Mouse (Mus musculus) lung, postnatal 14 days (tissue): ENCODE results near the gene Prr5.

ENCODE experiments used
- DNase-seq: peaks from one replicate; pipeline ENCODE4 v3.0.0; 2021

Prr5 gene

DNA sequence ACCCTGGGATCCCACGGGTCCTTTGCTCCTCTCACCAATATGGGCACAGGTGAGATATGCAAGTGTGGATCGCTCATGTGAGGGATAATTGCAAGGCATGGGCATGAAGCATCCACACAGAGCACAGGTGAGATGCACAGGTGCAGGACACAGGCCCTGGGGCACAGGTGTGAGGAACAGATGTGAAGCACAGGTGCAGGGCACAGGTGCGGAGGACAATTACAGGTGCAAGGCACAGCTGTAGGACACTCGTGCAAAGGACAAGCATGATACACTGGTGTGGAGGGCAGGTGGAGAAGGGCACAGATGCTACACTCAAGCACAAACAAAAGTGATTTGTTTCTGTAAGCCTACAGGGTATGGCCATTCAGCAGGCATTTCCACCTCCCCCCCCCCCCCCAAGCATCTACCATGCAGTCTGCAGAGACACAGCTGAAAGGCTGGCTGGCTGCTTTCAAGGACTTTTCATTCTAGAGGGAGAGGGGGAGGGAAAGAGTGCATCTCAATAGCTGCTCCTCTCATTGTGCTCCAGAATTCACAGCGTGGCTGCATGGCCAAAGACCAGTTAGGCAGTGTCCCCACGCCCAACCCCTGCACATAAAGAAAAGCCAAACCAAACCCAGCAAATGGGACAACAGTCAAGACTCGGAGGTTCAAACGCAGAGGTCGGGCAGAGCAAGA, 11.9 kb upstream of the Prr5 start:
- DNase-seq, result no peak

DNA sequence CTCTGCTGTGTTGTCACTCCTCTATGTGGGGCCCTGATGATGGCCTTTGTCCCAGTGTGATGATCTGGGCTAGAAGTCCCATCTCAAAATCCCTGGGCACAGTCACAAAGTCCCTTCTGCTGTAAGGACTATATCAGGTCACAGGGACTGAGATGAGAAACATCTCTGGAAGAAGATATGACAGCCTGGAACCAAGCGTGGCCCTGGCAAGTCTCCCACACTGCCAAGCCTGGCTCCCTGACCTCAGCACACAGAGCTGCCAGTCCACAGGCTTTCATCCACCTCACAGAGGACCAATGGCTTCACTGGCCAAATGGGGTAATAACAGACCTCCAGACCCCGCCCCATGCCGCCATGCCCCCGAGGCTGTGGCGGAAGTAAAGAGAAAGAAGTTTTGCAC, 10.8 kb upstream of the Prr5 start:
- no peak for DNase-seq

DNA sequence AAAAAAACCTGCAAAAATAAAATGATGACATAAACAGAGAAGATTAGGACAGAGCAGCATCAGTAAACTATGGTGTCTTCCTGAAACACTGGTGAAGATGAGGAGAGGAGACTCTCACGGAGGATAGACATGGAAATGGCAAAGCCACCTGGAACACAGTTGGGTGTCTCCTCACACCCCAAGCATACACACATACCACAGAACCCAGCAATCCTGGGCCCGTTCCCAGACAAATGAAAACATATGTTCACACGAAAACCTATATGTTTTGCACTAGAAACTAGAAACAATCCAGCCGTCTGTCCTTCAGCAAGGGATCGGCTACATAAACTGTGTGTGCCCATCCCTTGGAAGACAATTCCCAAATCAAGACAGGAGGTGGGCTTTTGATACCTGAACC, 9.6 kb upstream of the Prr5 start:
- DNase-seq, result no peak

DNA sequence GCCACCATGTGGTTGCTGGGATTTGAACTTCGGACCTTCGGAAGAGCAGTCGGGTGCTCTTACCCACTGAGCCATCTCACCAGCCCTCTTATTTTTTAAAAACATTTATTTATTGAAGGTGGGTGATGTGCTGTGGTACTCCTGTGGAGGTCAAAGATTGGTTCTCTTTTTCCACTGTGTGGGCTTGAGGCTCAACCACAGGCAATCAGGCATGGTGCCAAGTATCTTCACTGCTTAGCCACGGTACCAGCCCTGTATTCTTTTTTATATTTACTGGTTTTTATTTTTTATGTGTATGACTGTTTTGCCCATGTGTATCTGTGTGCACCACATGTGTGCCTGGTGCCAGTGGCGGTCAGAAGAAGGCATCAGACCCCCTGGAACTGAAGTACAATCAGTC, 8.1 kb upstream of the Prr5 start:
- no peak for DNase-seq

DNA sequence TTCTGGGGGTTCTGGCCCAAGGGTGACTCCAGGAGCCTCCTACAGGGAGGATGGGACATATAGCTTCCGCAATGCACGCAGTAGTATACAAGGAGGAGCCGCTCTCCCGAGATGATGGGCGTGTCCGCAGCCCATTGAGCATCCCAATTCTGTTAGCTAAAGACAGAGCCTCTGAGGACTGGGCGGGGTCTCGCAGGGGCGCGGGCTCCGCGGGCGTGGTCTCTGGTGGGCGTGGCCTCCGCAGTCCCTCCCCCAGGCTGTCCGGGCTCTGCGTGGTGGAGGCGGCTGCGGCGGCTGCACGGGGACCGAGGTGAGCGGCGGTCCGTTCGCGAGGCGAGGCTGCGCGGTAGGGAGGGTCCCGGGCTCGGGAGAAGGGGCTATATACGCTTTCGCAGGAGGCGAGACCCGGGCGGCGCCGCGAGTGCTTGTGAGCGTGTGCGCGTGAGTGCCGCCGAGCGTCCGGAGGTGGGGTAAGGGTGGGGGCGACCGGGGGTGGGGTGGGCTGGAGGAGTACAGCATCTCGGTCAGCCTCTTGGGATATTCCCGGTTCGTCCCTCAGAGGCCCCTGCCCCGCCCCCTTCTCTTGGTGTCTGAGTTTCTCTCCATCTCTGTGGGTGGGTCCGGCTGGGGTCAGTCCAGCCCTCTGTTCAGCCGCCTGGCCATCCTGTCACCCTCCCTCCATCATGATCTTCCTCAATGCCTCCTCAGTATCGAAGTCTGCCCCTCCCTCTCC, 6.3 kb upstream of the Prr5 start:
- DNase-seq, result peak; percentile 78

DNA sequence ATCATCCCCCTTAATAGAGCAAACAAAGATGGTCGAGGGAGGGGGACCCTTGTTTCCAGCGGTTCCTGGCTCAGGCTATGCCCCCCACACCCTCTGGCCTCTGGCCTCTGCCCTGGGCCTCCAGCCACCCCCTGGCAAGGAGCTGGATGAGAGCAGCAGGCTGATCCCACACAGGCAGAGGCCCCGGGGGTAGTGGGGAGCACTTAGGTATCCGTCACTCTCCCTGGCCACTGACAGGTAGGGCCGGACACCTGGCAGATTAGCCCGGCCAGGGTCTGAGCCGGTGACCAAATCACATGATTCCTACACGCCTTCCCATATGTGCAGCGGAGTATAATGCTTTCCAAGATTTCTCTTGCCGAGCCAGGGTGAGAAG, 5.7 kb upstream of the Prr5 start:
- DNase-seq, result no peak

DNA sequence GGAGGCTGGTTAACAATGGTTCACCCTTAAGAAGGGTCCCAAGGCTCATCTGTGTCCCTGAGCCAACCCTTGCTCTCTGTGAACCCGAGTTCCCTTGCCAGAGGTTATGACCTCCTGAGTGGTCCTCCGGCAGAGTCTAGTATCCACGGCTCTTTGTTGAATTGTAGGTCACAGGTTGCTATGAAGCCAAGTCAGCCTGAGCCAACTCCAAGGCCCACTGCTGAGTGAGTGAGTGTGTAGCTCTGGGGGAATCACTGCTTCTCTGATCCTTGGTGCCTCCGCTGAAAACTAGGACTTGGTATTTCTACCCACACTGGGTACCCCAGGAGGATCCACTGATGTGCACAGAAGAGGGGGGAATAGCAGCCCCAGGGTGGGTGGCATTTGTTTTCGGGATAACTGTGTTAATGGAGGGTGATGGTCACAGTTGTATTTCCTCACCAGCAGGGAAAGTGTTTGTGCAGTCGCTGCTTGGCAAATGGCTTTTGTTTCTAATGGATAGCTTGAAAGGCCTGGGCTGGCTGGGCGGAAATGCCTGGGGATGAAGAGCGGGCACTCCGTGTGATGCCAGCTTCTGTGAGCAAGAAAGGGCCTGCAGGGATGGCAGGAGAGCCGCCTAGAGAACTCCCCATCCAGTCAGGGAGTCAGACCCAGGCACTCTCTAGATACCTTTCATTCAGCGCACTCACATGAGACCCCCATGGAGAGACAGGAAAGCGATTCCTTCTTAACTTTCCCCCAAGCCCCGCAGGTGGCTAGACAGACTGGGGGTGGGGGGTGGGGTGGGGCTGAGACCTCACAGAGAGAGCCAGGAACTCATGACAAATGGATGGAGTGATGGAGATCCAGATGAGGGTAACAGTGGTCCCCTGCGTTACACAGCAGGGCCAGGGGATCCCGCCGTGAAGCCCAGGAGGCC, 4.6 kb upstream of the Prr5 start:
- no peak for DNase-seq

DNA sequence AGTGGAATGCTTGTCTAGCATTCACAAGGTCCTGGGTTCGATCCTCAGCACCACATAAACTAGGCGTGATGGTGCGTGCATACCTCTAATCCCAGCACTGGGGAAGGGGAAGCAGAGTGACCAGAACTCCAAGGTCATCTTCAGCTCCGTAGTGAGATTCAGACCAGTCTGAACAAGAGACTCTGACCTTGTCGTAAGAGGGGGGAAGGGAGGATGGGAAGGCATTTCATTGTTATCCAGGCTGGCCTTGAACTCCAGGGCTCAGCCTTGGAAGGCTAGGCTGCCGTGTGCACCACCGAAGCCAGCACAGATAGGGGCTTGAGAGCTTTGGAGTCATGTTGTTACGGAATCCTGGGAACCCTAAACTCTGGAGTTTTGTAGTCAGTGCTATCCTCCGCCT, 3.8 kb upstream of the Prr5 start:
- no peak for DNase-seq

DNA sequence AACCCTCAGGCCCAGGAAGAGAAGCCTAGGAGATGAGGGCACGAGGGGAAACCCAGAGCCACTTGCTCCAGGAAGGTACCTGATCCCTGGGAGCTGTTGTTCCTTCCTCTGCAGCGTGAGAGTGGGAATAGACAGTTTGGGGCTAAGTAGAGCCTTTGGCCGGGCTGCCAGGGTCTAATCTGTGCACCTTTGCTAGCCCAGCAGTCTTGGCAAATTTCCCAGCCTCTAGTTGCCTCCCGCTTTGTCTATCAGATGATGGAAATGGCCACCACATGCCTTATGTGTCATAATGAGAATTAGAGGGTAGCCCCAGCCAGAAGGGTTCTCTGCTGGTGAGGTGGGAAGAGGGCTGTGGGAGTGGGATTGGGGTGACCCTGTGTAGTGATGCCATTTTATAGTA, 3.4 kb upstream of the Prr5 start:
- no peak for DNase-seq

DNA sequence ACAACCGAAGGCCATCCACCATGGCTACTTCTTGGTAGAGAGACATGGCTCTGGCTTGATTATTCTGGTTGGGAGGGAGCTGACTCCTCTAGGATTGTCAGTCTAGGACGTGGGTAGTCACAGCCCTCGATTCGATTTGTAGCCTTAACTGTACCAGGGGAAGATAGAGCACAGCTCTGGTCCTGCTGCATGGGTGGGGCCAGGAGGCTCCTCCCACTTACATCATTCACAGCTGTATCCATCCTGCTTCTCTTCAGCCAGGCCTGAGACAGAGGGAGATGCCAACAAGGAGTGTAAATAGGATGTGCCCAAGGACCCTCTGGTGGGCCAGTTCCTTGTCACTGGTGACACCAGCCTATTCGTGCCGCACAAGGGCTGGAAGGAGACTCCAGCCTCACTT, 1.8 kb upstream of the Prr5 start:
- DNase-seq, result no peak

DNA sequence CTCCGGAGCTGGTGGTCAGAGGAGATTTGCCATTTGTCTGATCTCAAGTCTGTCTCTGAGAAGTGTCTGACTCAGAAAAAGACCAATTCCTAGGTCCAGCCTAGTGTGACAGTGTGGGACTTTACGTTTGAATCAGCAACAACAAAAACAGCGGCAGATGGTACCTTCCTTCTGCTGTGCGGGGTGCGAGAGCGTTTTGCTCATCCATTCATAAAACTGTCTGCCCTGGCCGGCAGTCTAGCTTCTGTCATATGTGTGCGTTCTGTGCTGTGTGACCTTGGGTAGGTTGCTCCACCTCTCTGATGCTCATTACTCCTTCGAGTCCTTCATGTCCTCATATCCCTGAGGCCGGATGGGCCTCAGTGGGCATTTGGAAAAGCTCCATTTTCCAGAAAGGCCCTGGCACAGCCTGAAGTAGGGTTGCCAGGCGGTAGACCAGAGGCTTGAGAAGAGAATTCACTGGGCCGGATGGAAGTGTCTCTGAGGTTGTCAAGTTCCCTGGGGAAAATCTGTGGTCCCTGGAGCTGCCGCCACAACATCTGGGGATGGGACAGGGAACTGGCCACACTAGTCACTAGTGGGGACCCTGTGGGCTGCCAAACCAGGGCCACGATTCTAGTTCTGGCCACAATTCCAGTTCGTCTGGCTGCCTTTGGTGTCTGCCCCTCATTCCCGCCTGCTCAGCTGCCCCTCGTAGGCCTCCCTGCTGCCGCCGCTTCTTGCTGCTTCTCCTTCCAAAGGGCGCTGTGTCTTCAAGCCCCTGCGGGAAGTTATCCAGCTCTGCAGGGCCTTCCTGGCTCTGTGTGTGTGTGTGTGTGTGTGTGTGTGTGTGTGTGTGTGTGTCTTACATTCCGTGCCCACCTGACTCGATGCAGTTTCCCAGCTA, 594 bp downstream of the Prr5 start:
- no peak for DNase-seq

DNA sequence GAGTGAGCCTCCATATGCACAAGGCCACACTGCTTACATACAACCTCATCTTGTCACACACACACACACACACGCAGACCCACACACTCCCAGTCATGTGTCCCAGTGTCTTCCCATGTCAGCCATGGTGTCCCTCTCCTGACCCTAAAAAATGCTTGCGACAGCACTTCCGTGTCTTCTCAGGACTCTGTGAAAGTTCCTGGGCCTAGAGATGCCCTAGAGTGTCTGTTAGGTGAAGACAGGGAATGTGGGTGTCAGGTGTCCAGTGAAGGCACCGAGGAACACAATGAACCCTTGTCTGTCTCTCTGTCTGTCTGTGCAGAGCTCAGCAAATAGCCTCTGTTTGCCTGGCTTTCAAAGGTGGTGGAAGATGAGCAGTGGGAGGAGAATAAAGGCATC, 1.2 kb downstream of the Prr5 start:
- no peak for DNase-seq

DNA sequence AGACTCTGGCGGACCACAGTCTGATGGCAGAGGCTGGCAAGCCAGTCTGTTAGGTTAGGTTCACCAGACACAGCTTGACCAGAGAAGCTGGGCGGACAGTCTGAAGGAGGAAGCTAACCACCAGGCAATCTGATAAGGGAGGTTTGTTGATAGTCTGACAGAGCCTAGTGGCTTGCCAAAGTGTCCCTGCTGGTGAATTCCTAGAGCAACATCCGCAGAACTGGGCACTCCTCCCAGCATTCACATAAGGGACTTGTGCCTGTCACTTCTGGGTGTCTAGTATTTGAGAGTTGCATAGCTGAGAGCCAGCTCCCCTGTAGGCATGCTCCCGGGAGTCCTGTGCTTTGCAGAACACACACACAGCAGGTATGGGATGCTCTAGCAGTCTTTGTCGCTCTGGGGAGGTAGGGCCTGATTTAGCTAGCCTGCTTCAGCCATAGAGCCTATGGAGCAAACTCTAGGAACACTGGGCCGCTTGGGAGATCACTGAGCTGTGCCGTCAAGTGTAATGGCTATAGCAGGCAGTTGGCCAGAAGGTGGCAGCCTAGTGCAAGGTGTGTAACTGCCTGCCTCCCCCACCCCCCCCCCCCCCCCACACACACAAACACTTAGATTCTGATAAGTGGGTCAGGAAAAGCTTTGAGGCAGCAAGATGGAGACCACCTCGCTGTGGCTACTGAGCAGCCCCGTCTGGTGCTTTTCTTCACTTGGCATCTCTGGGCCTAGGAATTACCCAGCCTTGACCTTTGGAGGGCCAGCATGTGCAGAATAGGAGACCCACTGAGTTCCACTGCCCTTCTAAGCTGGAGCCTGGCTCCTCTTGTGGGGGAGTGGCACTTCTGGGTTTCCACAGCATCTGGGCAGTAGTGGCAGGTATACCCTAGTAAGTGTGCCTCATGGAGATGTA, 2.2 kb downstream of the Prr5 start:
- peak; percentile 79 for DNase-seq

DNA sequence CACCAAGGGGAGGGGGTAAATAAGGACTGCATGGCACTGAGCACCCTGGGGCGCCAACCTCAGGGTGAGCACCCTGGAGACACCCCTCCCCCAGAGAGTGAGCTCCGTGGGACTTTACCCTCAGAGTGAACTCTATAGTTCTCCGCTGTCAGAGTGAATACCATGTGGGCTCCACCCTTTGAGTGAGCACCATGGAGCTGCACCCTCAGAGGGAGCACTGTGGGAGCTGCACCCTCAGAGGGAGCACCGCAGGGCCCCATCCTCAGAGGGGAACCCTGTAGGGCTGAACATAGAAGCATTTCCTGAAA, 2.8 kb downstream of the Prr5 start:
- DNase-seq, result no peak

DNA sequence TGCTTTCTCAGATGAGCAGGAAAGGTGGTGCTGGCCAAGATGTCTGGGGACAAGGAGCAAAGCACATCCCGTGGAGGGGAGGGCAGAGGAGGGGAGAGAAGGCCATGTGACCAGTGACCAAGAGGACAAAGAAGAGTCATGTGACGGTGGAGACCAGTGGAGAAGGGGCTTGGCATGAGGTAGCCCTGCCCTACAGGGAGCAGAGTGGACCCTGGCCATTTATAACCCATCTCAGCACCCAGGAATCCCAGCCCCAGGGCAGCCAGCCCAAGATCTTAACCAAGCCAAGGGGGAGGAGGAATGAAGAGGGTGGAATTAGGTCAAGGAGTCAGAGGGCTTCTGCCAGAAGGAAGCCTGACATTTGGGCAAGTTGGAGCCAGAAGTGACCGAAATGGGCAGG, 3.2 kb downstream of the Prr5 start:
- peak; percentile 56 for DNase-seq

DNA sequence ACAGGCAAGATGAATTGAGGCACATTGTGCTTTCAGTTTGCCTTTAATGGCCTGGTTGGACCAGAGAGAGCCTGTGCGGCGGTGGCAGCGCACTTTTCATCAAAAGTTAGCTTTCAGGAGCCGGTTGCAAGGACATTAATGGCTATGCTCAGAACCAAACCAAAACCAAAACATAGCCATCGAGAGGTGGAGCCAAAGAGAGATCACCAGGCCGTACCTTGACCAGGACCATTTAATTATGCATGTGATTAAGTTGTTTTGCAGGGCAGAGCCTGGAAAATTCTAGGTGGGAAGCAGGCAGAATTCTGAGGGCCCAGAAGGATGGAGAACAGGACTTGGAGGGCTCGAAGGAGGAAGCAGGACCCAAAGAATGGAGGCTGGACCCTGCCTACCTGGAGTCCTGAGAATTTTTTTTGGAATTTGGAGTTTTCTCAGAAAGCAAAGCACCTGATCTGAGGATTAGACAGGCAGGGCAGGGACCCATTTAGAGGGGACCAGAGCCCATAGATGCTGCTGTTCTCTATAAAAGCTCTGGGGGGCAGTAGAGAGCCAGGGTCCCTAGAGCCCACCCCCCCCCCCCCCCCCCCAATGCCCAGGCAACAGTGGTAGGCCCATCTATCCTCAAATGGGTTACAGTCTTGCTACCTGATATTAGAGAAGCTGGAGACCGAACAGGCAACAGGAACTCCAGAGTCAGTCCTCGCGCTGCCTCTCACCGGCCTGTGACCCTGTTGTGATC, 5.1 kb downstream of the Prr5 start:
- DNase-seq, result no peak

DNA sequence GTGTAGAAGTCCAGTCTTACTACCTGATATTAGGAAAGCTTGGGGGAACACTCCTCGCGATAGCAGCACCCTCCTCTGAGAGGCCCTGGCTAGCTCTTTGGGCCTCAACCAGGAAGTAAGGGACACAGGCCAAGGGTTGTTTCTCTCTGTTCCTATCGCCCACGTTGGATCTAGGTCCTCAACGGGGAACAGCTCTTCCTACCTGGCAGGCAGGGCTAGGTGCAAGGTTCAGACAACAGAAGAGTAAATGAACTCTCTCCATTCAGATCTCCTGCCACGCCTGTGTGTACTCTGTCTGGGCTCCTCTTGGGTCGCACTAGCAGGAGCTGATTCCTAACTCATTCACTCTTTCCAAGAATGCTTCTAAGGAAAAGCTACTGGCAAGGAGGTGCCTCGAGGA, 5.9 kb downstream of the Prr5 start:
- DNase-seq, result no peak

DNA sequence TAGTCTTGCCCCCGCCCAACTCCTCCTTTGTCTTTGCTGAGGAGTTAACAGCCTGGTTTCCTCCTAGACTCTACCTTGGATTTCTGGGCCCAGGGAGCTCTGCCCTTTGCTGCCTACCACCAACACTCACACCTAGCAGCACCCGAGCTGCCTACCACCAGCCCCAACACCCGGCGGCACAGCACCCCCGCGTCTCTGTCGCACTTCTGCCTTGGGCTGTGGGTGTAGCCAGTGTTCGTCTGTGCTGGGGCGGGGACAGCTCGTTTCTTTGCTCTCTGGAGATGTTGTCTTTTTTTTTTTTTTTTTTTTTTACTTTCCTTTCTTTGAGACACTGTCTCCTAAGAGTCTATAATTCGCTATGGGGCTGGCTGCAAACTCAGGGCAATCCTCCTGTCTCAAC, 8.5 kb downstream of the Prr5 start:
- DNase-seq, result no peak

DNA sequence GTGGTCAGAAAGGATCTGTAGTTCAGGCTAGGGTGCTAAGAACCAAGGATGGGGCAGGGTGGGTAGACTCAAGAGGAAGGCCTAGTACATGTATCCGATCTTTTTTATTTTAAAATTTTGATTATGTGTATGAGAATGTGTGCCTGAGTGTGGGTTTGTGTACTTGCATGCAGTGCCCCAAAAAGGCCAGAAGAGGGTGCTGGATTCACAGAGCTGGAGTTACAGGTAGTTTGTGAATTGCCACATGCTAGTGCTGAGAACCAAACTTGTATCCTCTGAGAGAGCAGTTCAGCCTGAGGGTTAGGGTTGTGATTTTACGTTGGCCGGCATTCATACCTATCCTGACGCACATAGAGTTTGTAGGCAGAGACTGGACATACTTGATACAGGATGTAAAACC, 9.7 kb downstream of the Prr5 start:
- no peak for DNase-seq

DNA sequence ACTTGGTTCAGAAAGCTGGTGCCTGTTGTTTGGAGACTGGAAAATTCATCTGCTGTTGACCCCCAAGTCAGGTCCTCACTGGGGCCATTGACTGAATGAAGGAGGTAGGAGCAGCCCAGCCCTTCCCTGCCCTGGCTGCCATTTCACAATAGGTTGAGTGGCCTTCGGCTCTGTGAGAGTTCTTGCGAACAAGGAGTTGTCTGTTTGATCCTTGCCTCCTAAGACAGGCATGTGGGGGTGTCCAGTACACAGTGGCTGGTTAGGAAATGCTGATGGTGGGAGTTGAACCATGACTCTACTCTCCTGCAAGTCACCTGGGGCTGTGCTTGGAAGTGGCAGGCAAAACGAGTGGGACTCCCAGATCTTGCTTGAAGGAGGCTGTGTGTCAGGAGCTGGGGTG, 10.4 kb downstream of the Prr5 start:
- no peak for DNase-seq
